Comparison of ENCODE assay signal across 10 mouse cellular contexts in the genomic region with DNA sequence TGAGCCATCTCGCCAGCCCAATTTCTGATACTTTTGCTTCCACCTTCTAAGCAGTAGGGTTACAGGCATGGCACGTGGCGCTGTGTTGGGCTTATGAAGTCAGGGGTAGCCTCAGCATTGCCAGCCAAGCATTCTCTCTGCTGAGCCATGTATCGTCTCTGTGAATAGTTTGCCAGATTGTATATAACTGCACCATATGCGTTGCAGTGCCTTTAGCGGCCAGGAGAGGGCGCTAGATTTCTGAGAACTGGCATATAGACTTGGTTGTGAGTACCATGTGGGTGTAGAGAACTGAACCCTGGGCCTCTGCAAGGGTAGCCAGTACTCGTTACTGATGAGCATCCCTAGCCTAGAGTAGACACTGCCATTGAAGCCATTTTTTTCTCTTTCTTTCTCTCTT. TPM values are rescaled to one million over a fixed set of nuclear protein-coding genes. Genes with fewer than 3 reads are reported as not detected.
DNase-seq lines count a peak whose midpoint lies in the region; ATAC-seq lines count a peak whose summit lies in the region.
"Had no signal": no experiment of that assay in that cellular context is flagged by ENCODE, and none has a peak within 500 bp of the region (broad histone marks: within the 10 kb centered on the region; RNA-seq: fewer than 3 reads in every experiment).

No protein-coding gene starts in this region.

- H3K4me2 ChIP-seq in liver, embryonic 11.5 days = no peak overlapping the region
- H3K4me2 ChIP-seq in embryonic facial prominence, embryonic 13.5 days = 0 out of 2 replicates have a peak overlapping the region, but pooled peaks have one; percentile 18

- H3K9ac ChIP-seq in liver, embryonic 11.5 days (ENCODE audit: low read depth, low read length) = no peak overlapping the region
- no peak overlapping the region for H3K9ac ChIP-seq in embryonic facial prominence, embryonic 13.5 days

- peak; percentile 23 for DNase-seq in liver
- no peak for DNase-seq in liver, embryonic 11.5 days (ENCODE audit: low spot score)
- peak; percentile 49 for DNase-seq in A20 (ENCODE audit: low read depth, low spot score)
- peak; percentile 33 to 39 for DNase-seq in CD8-positive naive resting alpha-beta T cell, adult 2 months (ENCODE audit: low read depth in 2 of 2, low spot score in 2 of 2)
- DNase-seq in adrenal gland, postnatal 14 days = no peak
- no peak for DNase-seq in layer of hippocampus, postnatal 25 days (ENCODE audit: extremely low spot score in 1 of 2, low spot score in 1 of 2)
- DNase-seq: adrenal gland, postnatal 10 days; right cerebral cortex, postnatal 25 days had no signal

- ATAC-seq in liver, embryonic 11.5 days (replicated peaks; ENCODE audit: low FRiP score) = no peak
- ATAC-seq in embryonic facial prominence, embryonic 13.5 days (ENCODE audit: insufficient number of reproducible peaks, insufficient read depth, low FRiP score, low TSS enrichment, low read depth) = no peak

- H3K9me3 ChIP-seq in liver, embryonic 11.5 days (ENCODE audit: control insufficient read depth, low read length) = no peaks in the 10 kb centered on the region
- no peaks in the 10 kb centered on the region for H3K9me3 ChIP-seq in embryonic facial prominence, embryonic 13.5 days

- no peak overlapping the region for H3K4me3 ChIP-seq in liver, embryonic 11.5 days (ENCODE audit: low read depth, low read length)
- no peak overlapping the region for H3K4me3 ChIP-seq in embryonic facial prominence, embryonic 13.5 days
- H3K4me3 ChIP-seq: forebrain, embryonic 10.5 days had no signal

- 77% methylated on average over 8 of the region's 8 CpGs for WGBS in liver, embryonic 11.5 days
- 75% methylated on average over 8 of the region's 8 CpGs for WGBS in embryonic facial prominence, embryonic 13.5 days

- no peak overlapping the region for H3K27ac ChIP-seq in liver, embryonic 11.5 days (ENCODE audit: low read depth, low read length)
- H3K27ac ChIP-seq in embryonic facial prominence, embryonic 13.5 days = no peak overlapping the region
- H3K27ac ChIP-seq: forebrain, embryonic 10.5 days had no signal

- H3K36me3 ChIP-seq in liver, embryonic 11.5 days (ENCODE audit: control insufficient read depth, insufficient read depth, low read length) = peaks cover 47% of the 10 kb centered on the region
- H3K36me3 ChIP-seq in embryonic facial prominence, embryonic 13.5 days = peaks cover 64% of the 10 kb centered on the region

- no peaks in the 10 kb centered on the region for H3K27me3 ChIP-seq in liver, embryonic 11.5 days (replicated peaks; ENCODE audit: control insufficient read depth, insufficient read depth, low read length)
- no peaks in the 10 kb centered on the region for H3K27me3 ChIP-seq in embryonic facial prominence, embryonic 13.5 days

- peaks cover 8% of the 10 kb centered on the region for H3K4me1 ChIP-seq in liver, embryonic 11.5 days (replicated peaks; ENCODE audit: control insufficient read depth, insufficient read depth, low read length)
- peaks cover 21% of the 10 kb centered on the region for H3K4me1 ChIP-seq in embryonic facial prominence, embryonic 13.5 days

RNA-seq across cellular contexts. Expression of gene Rest, which starts 4.1 kb away (rescaled TPM):
- polyA plus RNA-seq in liver, embryonic 11.5 days (2014; fragmentation: Nextera tagmentation; extraction: Ambion mirVana) = 21.8 and 22.7 TPM in 2 replicates
- polyA plus RNA-seq in embryonic facial prominence, embryonic 13.5 days (2015; fragmentation: Nextera tagmentation; extraction: Ambion mirVana) = 55.9 and 57.5 TPM in 2 replicates
- 26.0 and 26.1 TPM in 2 replicates for total RNA-seq in adrenal gland, postnatal 14 days (2021)
- 1 to 10 TPM; 4.4 to 5.4 TPM for total RNA-seq in layer of hippocampus, postnatal 25 days (2021)

RNA-seq across cellular contexts. Expression of gene Noa1, which starts 40.5 kb away (rescaled TPM):
- polyA plus RNA-seq in liver, embryonic 11.5 days (2014; fragmentation: Nextera tagmentation; extraction: Ambion mirVana) = 57.7 and 61.8 TPM in 2 replicates
- 29.1 and 30.5 TPM in 2 replicates for polyA plus RNA-seq in embryonic facial prominence, embryonic 13.5 days (2015; fragmentation: Nextera tagmentation; extraction: Ambion mirVana)
- total RNA-seq in adrenal gland, postnatal 14 days (2021) = 30.4 and 32.3 TPM in 2 replicates
- total RNA-seq in layer of hippocampus, postnatal 25 days (2021) = 10 to 100 TPM; 25.7 to 26.4 TPM

RNA-seq across cellular contexts. Expression of gene Polr2b, which starts 40.5 kb away (rescaled TPM):
- 70.0 and 81.3 TPM in 2 replicates for polyA plus RNA-seq in liver, embryonic 11.5 days (2014; fragmentation: Nextera tagmentation; extraction: Ambion mirVana)
- 63.3 and 67.3 TPM in 2 replicates for polyA plus RNA-seq in embryonic facial prominence, embryonic 13.5 days (2015; fragmentation: Nextera tagmentation; extraction: Ambion mirVana)
- 63.3 and 67.0 TPM in 2 replicates for total RNA-seq in adrenal gland, postnatal 14 days (2021)
- total RNA-seq in layer of hippocampus, postnatal 25 days (2021) = 10 to 100 TPM; 48.2 to 48.8 TPM

RNA-seq across cellular contexts. Expression of gene Spink2, which starts 58.1 kb away (rescaled TPM):
- polyA plus RNA-seq in liver, embryonic 11.5 days (2014; fragmentation: Nextera tagmentation; extraction: Ambion mirVana) = 0.29 TPM in 1 of 2 replicates, not detected in the other
- 0.72 and 0.91 TPM in 2 replicates for polyA plus RNA-seq in embryonic facial prominence, embryonic 13.5 days (2015; fragmentation: Nextera tagmentation; extraction: Ambion mirVana)
- total RNA-seq in adrenal gland, postnatal 14 days (2021) = 0.64 TPM in 1 of 2 replicates, not detected in the other
- not detected for total RNA-seq in layer of hippocampus, postnatal 25 days (2021)

Comparison
In these comparisons a context has a peak if more than half of its experiments do, and no peak if none do; other contexts are left out.
1. DNase-seq: peak in liver (single experiment), A20 (single experiment) and CD8-positive naive resting alpha-beta T cell, adult 2 months (2 of 2); none in liver, embryonic 11.5 days (single experiment), adrenal gland, postnatal 14 days (single experiment) and layer of hippocampus, postnatal 25 days (0 of 2).